Mouse (Mus musculus) CH12.LX (cell line): ENCODE data around the gene Agpat4. TPM values are rescaled to one million over a fixed set of nuclear protein-coding genes. Genes with fewer than 3 reads are reported as not detected.

ENCODE experiments used
- DNase-seq: peaks from one replicate; pipeline ENCODE4 v3.0.0-alpha.2; 2013; ENCODE audit errors: extremely low read depth
- H3K27ac ChIP-seq: 2 replicates; pipeline ENCODE4 v1.5.1; 2012; ENCODE audit warnings: low read depth, mild to moderate bottlenecking, control low read depth, moderate library complexity; ENCODE audit not compliant: insufficient read depth
- H3K27me3 ChIP-seq: replicated peaks from 2 replicates; pipeline ENCODE3; 2012; ENCODE audit warnings: inconsistent platforms
- H3K36me3 ChIP-seq, 2 experiments: replicated peaks in 1 of 2; 2 replicates each; pipeline versions ENCODE3 to v1.6.1; 2012; ENCODE audit warnings: inconsistent platforms in 1 of 2, low read length in 1 of 2, mild to moderate bottlenecking in 1 of 2, mixed read lengths in 1 of 2, moderate library complexity in 1 of 2; ENCODE audit not compliant: control insufficient read depth in 1 of 2, insufficient read depth in 1 of 2
- H3K4me1 ChIP-seq, 2 experiments: 2 replicates each; pipeline ENCODE4 v1.6.1; 2012; ENCODE audit warnings: inconsistent platforms in 1 of 2, moderate library complexity in 1 of 2; ENCODE audit not compliant: insufficient read depth in 2 of 2, control insufficient read depth in 1 of 2
- H3K4me2 ChIP-seq: 2 replicates; pipeline ENCODE4 v1.6.1; 2012; ENCODE audit warnings: low read depth, mild to moderate bottlenecking, control low read depth; ENCODE audit not compliant: poor library complexity, insufficient read depth, severe bottlenecking
- H3K4me3 ChIP-seq, 3 experiments: fragments of 150-350 bp in 1 of 3; sonication (generic) in 1 of 3; replicated peaks in 1 of 3; 2 replicates each; pipeline versions ENCODE3 to v1.5.1; 2011 to 2012; ENCODE audit warnings: low read depth in 2 of 3, low read length in 2 of 3, mild to moderate bottlenecking in 2 of 3, moderate library complexity in 2 of 3, control low read depth in 1 of 3, improper control_type of control experiment in 1 of 3, inconsistent platforms in 1 of 3, mixed read lengths in 1 of 3; ENCODE audit not compliant: poor library complexity in 1 of 3
- H3K79me2 ChIP-seq: replicated peaks from 2 replicates; pipeline ENCODE4 v1.6.1; 2012; ENCODE audit warnings: mild to moderate bottlenecking, moderate library complexity; ENCODE audit not compliant: control insufficient read depth, poor library complexity, insufficient read depth, severe bottlenecking; ENCODE audit errors: extremely low read depth
- H3K9ac ChIP-seq: 2 replicates; pipeline ENCODE4 v1.6.1; 2012; ENCODE audit warnings: low read depth, mild to moderate bottlenecking, control low read depth, moderate library complexity; ENCODE audit not compliant: insufficient read depth
- H3K9me3 ChIP-seq: replicated peaks from 2 replicates; pipeline ENCODE3; 2012; ENCODE audit warnings: low read length, inconsistent platforms, mixed read lengths
- CHD1 ChIP-seq: IDR thresholded peaks from 2 replicates; pipeline ENCODE4 v1.6.1; 2012; ENCODE audit warnings: low read depth, low read length, improper control_type of control experiment, inconsistent platforms
- CTCF ChIP-seq, 2 experiments: IDR thresholded peaks in 1 of 2; conservative IDR thresholded peaks in 1 of 2; 2 replicates each; pipeline ENCODE4 v1.5.1; 2011 to 2012; ENCODE audit warnings: low read depth in 2 of 2, low read length in 2 of 2, improper control_type of control experiment in 1 of 2, inconsistent platforms in 1 of 2, mild to moderate bottlenecking in 1 of 2, moderate library complexity in 1 of 2
- ELF1 ChIP-seq: IDR thresholded peaks from 2 replicates; pipeline ENCODE4 v1.6.1; 2014; ENCODE audit warnings: low read depth, mild to moderate bottlenecking, inconsistent platforms, low read length, improper control_type of control experiment
- EP300 ChIP-seq: IDR thresholded peaks from 2 replicates; pipeline ENCODE4 v1.6.1; 2011; ENCODE audit warnings: low read length, improper control_type of control experiment
- ETS1 ChIP-seq: conservative IDR thresholded peaks from 2 replicates; pipeline ENCODE4 v1.6.1; 2012; ENCODE audit warnings: low read depth, mild to moderate bottlenecking, inconsistent platforms, low read length, improper control_type of control experiment, moderate library complexity
- IRF4 ChIP-seq: IDR thresholded peaks from 2 replicates; pipeline ENCODE4 v1.6.1; 2014; ENCODE audit warnings: low read depth, mild to moderate bottlenecking, inconsistent platforms, low read length, improper control_type of control experiment
- JUN ChIP-seq: IDR thresholded peaks from 2 replicates; pipeline ENCODE4 v1.6.1; 2011; ENCODE audit warnings: low read depth, mild to moderate bottlenecking, low read length, improper control_type of control experiment, moderate library complexity; ENCODE audit not compliant: insufficient read depth
- KAT2A ChIP-seq: IDR thresholded peaks from 2 replicates; pipeline ENCODE4 v1.6.1; 2012; ENCODE audit warnings: low read length, improper control_type of control experiment, inconsistent platforms; ENCODE audit not compliant: insufficient replicate concordance
- MAFK ChIP-seq: IDR thresholded peaks from 2 replicates; pipeline ENCODE4 v1.6.1; 2011; ENCODE audit warnings: low read length, improper control_type of control experiment; ENCODE audit not compliant: insufficient replicate concordance
- MEF2A ChIP-seq: IDR thresholded peaks from 2 replicates; pipeline ENCODE4 v1.6.1; 2014; ENCODE audit warnings: low read depth, mild to moderate bottlenecking, inconsistent platforms, low read length, improper control_type of control experiment, borderline replicate concordance
- NELFE ChIP-seq: IDR thresholded peaks from 2 replicates; pipeline ENCODE4 v1.6.1; 2011; ENCODE audit warnings: low read depth, low read length, improper control_type of control experiment
- POLR2A ChIP-seq: IDR thresholded peaks from 2 replicates; pipeline ENCODE4 v1.6.1; 2011; ENCODE audit warnings: low read depth, mild to moderate bottlenecking, improper control_type of control experiment, low read length
- SIN3A ChIP-seq: IDR thresholded peaks from 2 replicates; pipeline ENCODE4 v1.6.1; 2012; ENCODE audit warnings: low read length, improper control_type of control experiment, inconsistent platforms
- TBP ChIP-seq: conservative IDR thresholded peaks from 2 replicates; pipeline ENCODE4 v1.6.1; 2011; ENCODE audit warnings: low read depth, low read length, improper control_type of control experiment
- ZC3H11A ChIP-seq: IDR thresholded peaks from 2 replicates; pipeline ENCODE4 v1.6.1; 2012; ENCODE audit warnings: low read depth, mild to moderate bottlenecking, inconsistent platforms, low read length, improper control_type of control experiment
- ZKSCAN1 ChIP-seq: IDR thresholded peaks from 2 replicates; pipeline ENCODE4 v1.6.1; 2012; ENCODE audit warnings: low read depth, inconsistent platforms, low read length, improper control_type of control experiment, borderline replicate concordance
- ZMIZ1 ChIP-seq: IDR thresholded peaks from 2 replicates; pipeline ENCODE4 v1.6.1; 2012; ENCODE audit warnings: low read depth, mild to moderate bottlenecking, inconsistent platforms, low read length, improper control_type of control experiment
- ZNF384 ChIP-seq: IDR thresholded peaks from 2 replicates; pipeline ENCODE4 v1.6.1; 2012; ENCODE audit warnings: low read depth, low read length, improper control_type of control experiment, inconsistent platforms
- dilution Hi-C: fragments of 300-500 bp; cut with MboI; formaldehyde crosslinking; loops from 2 replicates; pipeline ENCODE4 v1.14.3; 2020; ENCODE audit warnings: low sequenced_read_pairs; ENCODE audit not compliant: extremely low pct_unique_long_range_greater_than_20kb, extremely low pct_ligation_motif_present
- in situ Hi-C: fragments of 300-500 bp; cut with MboI; formaldehyde crosslinking; loops from 3 replicates; pipeline ENCODE4 v1.14.3; 2019; ENCODE audit warnings: low sequenced_read_pairs, low pct_ligation_motif_present, low pct_unique_long_range_greater_than_20kb, mixed read lengths
- polyA plus RNA-seq: library from polyadenylated mRNA; unstranded; fragments of >175 nt; gene quantifications from 2 replicates; pipeline ENCODE4 v1.2.1, GENCODE M21; 2012; ENCODE audit warnings: low read depth; ENCODE audit not compliant: insufficient read length
- total RNA-seq, 2 experiments: library from RNA; depleted of rRNA; stranded (reverse); fragments of 300-350 nt in 1 of 2; fragments of >200 nt in 1 of 2; gene quantifications; 2 replicates each; pipeline ENCODE4 v1.2.3; 2012 to 2014

Agpat4 gene
- total and polyA plus RNA-seq, 3 experiments: 34.7 to 83.2 (median 44.5) TPM

DNA sequence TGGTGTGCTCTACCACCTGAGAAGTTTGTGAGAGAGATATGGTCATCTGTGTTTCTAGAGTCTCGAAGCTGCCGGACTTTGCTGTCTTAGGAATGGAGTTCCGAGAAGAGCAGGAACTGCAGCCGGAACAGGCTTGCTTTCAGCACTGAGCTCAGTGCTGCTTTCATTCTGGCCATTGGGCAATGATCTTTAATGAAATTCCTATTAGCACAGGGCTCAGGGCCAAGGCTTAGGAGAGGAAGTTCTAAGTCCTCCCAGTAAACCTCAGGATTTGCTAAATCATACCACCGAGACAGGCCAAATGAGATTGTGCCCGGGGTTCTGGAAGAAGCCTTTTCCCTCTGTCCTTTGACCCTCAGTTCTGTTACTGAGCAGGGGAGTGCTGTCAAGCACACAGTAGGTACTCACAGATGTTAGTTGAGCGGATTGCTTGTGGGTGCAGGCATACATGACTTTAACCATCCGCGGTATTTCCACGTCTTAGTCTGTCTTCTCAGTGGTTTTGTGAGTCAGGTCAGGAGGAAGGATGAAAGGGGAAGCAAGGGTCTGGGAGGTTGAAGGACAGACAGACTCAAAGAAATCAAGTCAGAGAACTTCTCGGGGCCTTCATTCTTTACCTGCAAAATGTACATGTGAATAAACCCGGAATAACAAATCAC, 16.6 kb downstream of the Agpat4 start:
- H3K4me1 ChIP-seq: peaks cover 4 to 38% of the 10 kb centered on the region in 2 experiments; a peak in 3 of 4 replicates
- H3K9ac ChIP-seq: no peak overlapping the region
- no peak overlapping the region for H3K4me2 ChIP-seq
- H3K9me3 ChIP-seq: peaks cover 3% of the 10 kb centered on the region
- H3K4me3 ChIP-seq: no peak overlapping the region
- no peaks in the 10 kb centered on the region for H3K27me3 ChIP-seq
- H3K27ac ChIP-seq: no peak overlapping the region
- dilution Hi-C loops: no loop called here
- peaks cover 26 to 86% of the 10 kb centered on the region in 2 experiments for H3K36me3 ChIP-seq
- DNase-seq: peak; percentile 41
- H3K79me2 ChIP-seq: peaks cover 55% of the 10 kb centered on the region
- in situ Hi-C loops: no loop called here
- TF ChIP-seq EP300: 0 out of 2 replicates have a peak, but pooled peaks have one; percentile 32
- no peak for TF ChIP-seq ZNF384
- peak; percentile 91 for TF ChIP-seq ZKSCAN1

DNA sequence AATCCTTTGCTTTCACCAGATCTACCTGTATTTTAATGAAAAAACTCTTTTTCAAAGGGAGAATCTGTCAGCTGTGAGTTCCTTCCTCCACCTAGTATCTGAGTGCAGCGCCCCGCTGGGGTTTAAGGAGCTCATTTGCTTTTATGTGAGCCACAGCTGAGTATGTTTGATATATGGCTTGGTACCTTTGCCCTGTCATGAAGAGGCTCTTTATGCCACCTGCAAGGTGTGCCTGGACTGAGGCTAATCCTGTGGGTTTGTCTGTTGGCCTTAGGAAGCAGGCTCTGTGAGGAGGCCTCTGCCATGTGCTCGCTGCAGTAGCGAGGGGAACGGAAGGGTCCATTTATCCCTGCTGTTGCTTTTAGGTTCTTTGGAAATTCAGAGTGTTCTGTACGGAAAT, 19.9 kb downstream of the Agpat4 start:
- no peak for DNase-seq
- H3K36me3 ChIP-seq: peaks cover 19 to 81% of the 10 kb centered on the region in 2 experiments
- dilution Hi-C loops: no loop called here

DNA sequence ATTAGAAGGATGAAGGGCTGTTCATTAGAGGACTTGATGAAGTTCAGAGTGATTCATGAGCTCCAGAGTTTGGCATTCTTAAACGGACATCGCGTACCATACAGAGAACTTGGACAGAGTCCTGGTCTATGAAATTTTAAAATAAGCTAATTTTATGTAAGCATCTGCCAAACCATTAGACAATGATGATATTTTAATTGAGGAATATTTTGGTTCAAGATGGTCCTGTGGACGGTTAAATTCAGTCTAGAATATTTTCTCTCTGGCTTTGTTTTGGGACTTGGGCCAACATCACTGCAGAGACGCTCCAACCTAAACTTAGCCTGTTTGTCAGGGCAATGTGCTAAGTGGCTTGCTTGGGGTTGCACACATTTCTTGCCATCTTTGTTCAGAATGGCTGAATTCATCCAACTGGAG, 25.5 kb downstream of the Agpat4 start:
- Histone ChIP-seq H3K36me3 (peaks cover 23 to 71% of the 10 kb centered on the region in 2 experiments), H3K27me3 (no peaks in the 10 kb centered on the region), H3K27ac (no peak overlapping the region), H3K79me2 (peaks cover 44% of the 10 kb centered on the region), H3K4me2 (no peak overlapping the region), H3K4me3 (no peak overlapping the region), H3K9me3 (peaks cover 8% of the 10 kb centered on the region), H3K9ac (no peak overlapping the region), H3K4me1 (peaks cover 7 to 16% of the 10 kb centered on the region in 2 experiments)
- dilution Hi-C loops: no loop called here
- in situ Hi-C loops: no loop called here
- TF ChIP-seq SIN3A (no peak), ZMIZ1 (no peak), CTCF (conservative IDR thresholded peaks at IDR 0.05 in 1 of 2, IDR thresholded peaks at IDR 0.05 in 1 of 2; ENCODE audit: low read depth in 2 of 2, low read length in 2 of 2) (no peak), NELFE (no peak), CHD1 (no peak), KAT2A (no peak), ELF1 (no peak), ZC3H11A (no peak), ZNF384 (no peak), MEF2A (no peak), JUN (no peak), MAFK (no peak), IRF4 (no peak), ETS1 (no peak), POLR2A (no peak), TBP (no peak)
- DNase-seq: no peak

More for the DNA sequence above, 19.9 kb downstream of the Agpat4 start:
- Histone ChIP-seq H3K9ac (no peak overlapping the region), H3K4me1 (peaks cover 6 to 27% of the 10 kb centered on the region in 2 experiments), H3K79me2 (peaks cover 48% of the 10 kb centered on the region), H3K9me3 (peaks cover 8% of the 10 kb centered on the region), H3K4me3 (no peak overlapping the region), H3K4me2 (no peak overlapping the region), H3K27ac (no peak overlapping the region), H3K27me3 (no peaks in the 10 kb centered on the region)
- no peak for TF ChIP-seq TBP
- TF ChIP-seq ELF1: no peak
- in situ Hi-C loops: no loop called here
